Comparison of ENCODE assay signal across 9 mouse cellular contexts in the genomic region with DNA sequence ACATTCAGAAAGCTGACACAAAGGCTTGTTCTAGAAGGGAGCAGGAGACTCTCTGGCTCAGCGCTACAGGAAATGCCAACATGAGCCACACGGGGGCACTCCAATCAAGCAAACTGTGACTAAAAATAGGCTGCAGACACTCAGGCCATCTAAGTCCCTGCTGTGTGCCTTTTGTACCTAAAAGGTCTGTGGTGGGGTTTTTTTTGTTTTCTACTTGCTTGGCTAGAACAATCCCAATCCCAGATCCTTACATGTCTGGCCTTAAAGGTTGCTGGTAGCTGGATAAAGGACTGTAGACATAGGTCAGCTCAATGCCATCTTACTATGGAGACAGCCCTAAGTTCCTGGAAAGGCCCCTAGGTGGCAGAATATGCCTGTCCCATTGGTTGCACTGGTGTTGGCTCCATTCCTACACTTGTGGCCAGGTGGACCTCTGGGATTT. TPM values are rescaled to one million over a fixed set of nuclear protein-coding genes. Genes with fewer than 3 reads are reported as not detected.
DNase-seq lines count a peak whose midpoint lies in the region; ATAC-seq lines count a peak whose summit lies in the region.
"Had no signal": no experiment of that assay in that cellular context is flagged by ENCODE, and none has a peak within 500 bp of the region (broad histone marks: within the 10 kb centered on the region; RNA-seq: fewer than 3 reads in every experiment).

No protein-coding gene starts in this region.

- ATAC-seq in heart, embryonic 12.5 days (ENCODE audit: insufficient number of reproducible peaks, low FRiP score): no peak; the same call in 1 of the 2 replicates
- peak; percentile 82 for ATAC-seq in hindbrain, embryonic 15.5 days (ENCODE audit: low FRiP score, low read depth)
- ATAC-seq in megakaryocyte-erythroid progenitor cell, adult 5-6 weeks (replicated peaks; ENCODE audit: low FRiP score, low TSS enrichment, poor library complexity, severe bottlenecking): peak; percentile 83

- H3K9ac ChIP-seq in heart, embryonic 12.5 days: no peak overlapping the region
- no peak overlapping the region for H3K9ac ChIP-seq in hindbrain, embryonic 15.5 days

- peak; percentile 84 for DNase-seq in heart, embryonic 10.5 days (ENCODE audit: low spot score)
- DNase-seq in brain, embryonic 18.5 days (ENCODE audit: low read depth, low spot score): peak; percentile 59
- DNase-seq in forebrain, embryonic 10.5 days (ENCODE audit: extremely low spot score, low spot score): peak; percentile 78
- peak; percentile 92 to 93 for DNase-seq in layer of hippocampus, postnatal 10 days (ENCODE audit: low spot score in 2 of 2)
- peak; percentile 72 for DNase-seq in right cerebral cortex, postnatal 25 days

- no peak overlapping the region for H3K27ac ChIP-seq in heart, embryonic 10.5 days
- no peak overlapping the region for H3K27ac ChIP-seq in heart, embryonic 12.5 days (ENCODE audit: poor library complexity, severe bottlenecking)
- H3K27ac ChIP-seq in forebrain, embryonic 10.5 days: no peak overlapping the region
- no peak overlapping the region for H3K27ac ChIP-seq in hindbrain, embryonic 15.5 days (replicated peaks)
- H3K27ac ChIP-seq: macrophage had no signal

- H3K4me2 ChIP-seq in heart, embryonic 12.5 days: no peak overlapping the region
- no peak overlapping the region for H3K4me2 ChIP-seq in hindbrain, embryonic 15.5 days

- WGBS in heart, embryonic 10.5 days: 3% methylated on average over 2 of the region's 2 CpGs
- 0% methylated on average over 2 of the region's 2 CpGs for WGBS in heart, embryonic 12.5 days
- 1% methylated on average over 2 of the region's 2 CpGs for WGBS in forebrain, embryonic 10.5 days
- 0% methylated on average over 2 of the region's 2 CpGs for WGBS in hindbrain, embryonic 15.5 days

- peaks cover 21% of the 10 kb centered on the region for H3K27me3 ChIP-seq in heart, embryonic 10.5 days (ENCODE audit: insufficient read depth, poor library complexity, severe bottlenecking)
- peaks cover 7% of the 10 kb centered on the region for H3K27me3 ChIP-seq in heart, embryonic 12.5 days (replicated peaks)
- peaks cover 11% of the 10 kb centered on the region; the same call in 1 of the 2 replicates for H3K27me3 ChIP-seq in forebrain, embryonic 10.5 days (ENCODE audit: poor library complexity, severe bottlenecking)
- H3K27me3 ChIP-seq in hindbrain, embryonic 15.5 days: no peaks in the 10 kb centered on the region

- H3K9me3 ChIP-seq in heart, embryonic 10.5 days: no peaks in the 10 kb centered on the region
- no peaks in the 10 kb centered on the region for H3K9me3 ChIP-seq in heart, embryonic 12.5 days (replicated peaks)
- no peaks in the 10 kb centered on the region for H3K9me3 ChIP-seq in forebrain, embryonic 10.5 days
- no peaks in the 10 kb centered on the region for H3K9me3 ChIP-seq in hindbrain, embryonic 15.5 days

- 0 out of 2 replicates have a peak, but pooled peaks cover 3% of the 10 kb centered on the region for H3K4me1 ChIP-seq in heart, embryonic 10.5 days
- H3K4me1 ChIP-seq in heart, embryonic 12.5 days (replicated peaks): no peaks in the 10 kb centered on the region
- H3K4me1 ChIP-seq in forebrain, embryonic 10.5 days: peaks cover 4% of the 10 kb centered on the region; the same call in 1 of the 2 replicates
- H3K4me1 ChIP-seq in hindbrain, embryonic 15.5 days (replicated peaks): no peaks in the 10 kb centered on the region; the same call in 1 of the 2 replicates

- no peak overlapping the region for H3K4me3 ChIP-seq in heart, embryonic 10.5 days
- no peak overlapping the region for H3K4me3 ChIP-seq in heart, embryonic 12.5 days
- H3K4me3 ChIP-seq in forebrain, embryonic 10.5 days: no peak overlapping the region
- H3K4me3 ChIP-seq in hindbrain, embryonic 15.5 days: no peak overlapping the region

- H3K36me3 ChIP-seq in heart, embryonic 10.5 days: no peaks in the 10 kb centered on the region
- no peaks in the 10 kb centered on the region for H3K36me3 ChIP-seq in heart, embryonic 12.5 days
- no peaks in the 10 kb centered on the region for H3K36me3 ChIP-seq in forebrain, embryonic 10.5 days (replicated peaks)
- H3K36me3 ChIP-seq in hindbrain, embryonic 15.5 days: no peaks in the 10 kb centered on the region

RNA-seq across cellular contexts. Expression of gene Dpysl4, which starts 17.6 kb away (rescaled TPM):
- polyA plus RNA-seq in heart, embryonic 10.5 days (2016; fragmentation: Nextera tagmentation; extraction: Ambion mirVana): 4.7 and 9.1 TPM in 2 replicates
- polyA plus RNA-seq in heart, embryonic 12.5 days (2016; fragmentation: Nextera tagmentation; extraction: Ambion mirVana): 3.4 and 4.1 TPM in 2 replicates
- 72.5 and 76.5 TPM in 2 replicates for polyA plus RNA-seq in forebrain, embryonic 10.5 days (2016; fragmentation: Nextera tagmentation; extraction: Ambion mirVana)
- polyA plus RNA-seq in hindbrain, embryonic 15.5 days (2015; fragmentation: Nextera tagmentation; extraction: Ambion mirVana): 183 and 192 TPM in 2 replicates
- 100 to 1,000 TPM; 117 to 125 TPM for total RNA-seq in layer of hippocampus, postnatal 10 days (2021)
- total RNA-seq in megakaryocyte-erythroid progenitor cell, adult 5-6 weeks (2014; fragmentation: Nextera tagmentation): not detected in 2 replicates
- not detected in 2 replicates for total RNA-seq in megakaryocyte-erythroid progenitor cell, adult 5-6 weeks (2017)
- polyA plus RNA-seq: macrophage had no signal
